Mouse (Mus musculus): Measurements from ENCODE around the gene Bax. TPM values are rescaled to one million over a fixed set of nuclear protein-coding genes. Genes with fewer than 3 reads are reported as not detected.

Bax gene
- polyA plus RNA-seq (2014; fragmentation: Nextera tagmentation; extraction: Ambion mirVana), result 169 and 201 TPM in 2 replicates

DNA sequence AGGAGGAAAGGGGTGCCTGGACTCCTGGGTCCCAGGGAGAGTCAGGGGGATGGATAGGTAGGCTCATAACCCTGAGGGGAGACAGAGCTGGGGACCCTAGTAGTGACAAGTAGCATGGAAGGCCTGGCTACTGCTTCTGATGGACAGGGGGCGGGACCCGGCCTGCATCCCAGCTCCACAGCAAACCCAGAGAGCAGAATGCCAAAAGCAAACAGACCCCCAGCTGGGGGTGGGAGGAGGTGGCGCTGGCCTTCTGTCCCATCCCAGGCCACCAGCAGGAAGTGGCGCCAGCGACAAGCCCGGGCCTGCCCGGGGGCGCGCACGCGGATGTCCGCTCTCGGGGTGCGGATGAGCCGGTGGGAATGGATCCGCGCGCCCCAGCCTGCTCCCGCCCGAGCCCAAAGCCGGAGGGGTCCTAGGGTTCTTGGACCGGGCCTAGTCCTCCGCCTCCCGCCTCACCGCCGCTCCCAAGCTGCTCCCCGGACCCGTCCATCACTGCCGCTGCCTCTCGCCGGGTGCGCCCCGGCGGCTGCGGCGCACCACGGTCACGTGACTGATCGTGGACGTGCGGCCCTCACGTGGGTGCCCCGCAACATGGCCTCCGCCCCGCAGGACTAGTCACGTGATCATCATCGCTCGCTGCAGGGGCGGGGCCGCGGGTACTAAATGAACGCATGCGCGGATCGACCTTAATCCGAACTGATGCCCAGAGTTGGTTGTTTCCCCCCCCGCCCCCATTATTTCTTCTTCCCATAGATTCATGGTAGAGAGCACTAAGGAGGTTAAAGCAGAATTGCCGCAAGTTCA lies at the start of gene Bax:
Gene Bax, minus strand, starts transcription at position 616 of the 807 bp plus-strand sequence.
- peak; percentile 86 for ATAC-seq (ENCODE audit: low FRiP score)
- WGBS, result under 1% methylated on average over 57 of the region's 58 CpGs
- peak within 1 kb of the TSS; percentile 95 for H3K4me2 ChIP-seq
- H3K27me3 ChIP-seq (ENCODE audit: control insufficient read depth, insufficient read depth, low read length), result no peaks in the 10 kb centered on the region
- H3K27ac ChIP-seq (ENCODE audit: low read depth, low read length), result peak within 1 kb of the TSS; percentile 14; the same call in 1 of the 2 replicates
- H3K4me3 ChIP-seq (ENCODE audit: low read depth, low read length), result peak within 1 kb of the TSS; percentile 87
- H3K4me1 ChIP-seq (ENCODE audit: control insufficient read depth, insufficient read depth, low read length), result peaks cover 12% of the 10 kb centered on the region
- H3K36me3 ChIP-seq (ENCODE audit: control insufficient read depth, insufficient read depth, low read length), result peaks cover 7% of the 10 kb centered on the region; the same call in 1 of the 2 replicates
- peak within 1 kb of the TSS; percentile 88 for H3K9ac ChIP-seq (ENCODE audit: low read length)
- DNase-seq (ENCODE audit: low spot score, missing footprints), result peak; percentile 99
- no peaks in the 10 kb centered on the region for H3K9me3 ChIP-seq (ENCODE audit: control insufficient read depth, low read length)

DNA sequence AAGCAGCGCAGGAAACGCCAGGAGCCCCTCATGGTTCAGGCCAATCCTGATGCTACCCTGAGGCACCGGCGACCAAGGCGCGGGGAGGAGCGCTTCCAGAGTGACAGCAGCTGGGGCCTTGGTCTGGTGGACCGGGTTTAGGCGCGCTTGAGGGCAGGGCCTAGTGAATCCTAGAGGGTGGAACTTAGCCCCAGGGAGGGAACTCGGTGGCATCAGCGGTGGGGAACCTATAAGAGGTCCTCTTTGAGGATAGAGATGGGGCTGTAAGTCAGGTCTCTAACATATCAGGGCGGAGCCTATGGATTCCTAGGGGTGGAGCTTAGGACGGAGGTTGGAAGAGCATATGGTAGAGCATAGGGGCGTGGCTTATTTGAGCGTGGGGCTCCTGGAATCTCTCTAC lies 48.7 kb upstream of the Bax start:
- 24% methylated on average over 16 of the region's 16 CpGs for WGBS
- no peak for DNase-seq (ENCODE audit: low spot score, missing footprints)
- H3K4me1 ChIP-seq (ENCODE audit: control insufficient read depth, insufficient read depth, low read length), result no peaks in the 10 kb centered on the region
- ATAC-seq (ENCODE audit: low FRiP score), result no peak
- no peak overlapping the region for H3K4me2 ChIP-seq
- no peaks in the 10 kb centered on the region for H3K27me3 ChIP-seq (ENCODE audit: control insufficient read depth, insufficient read depth, low read length)
- H3K36me3 ChIP-seq (ENCODE audit: control insufficient read depth, insufficient read depth, low read length), result no peaks in the 10 kb centered on the region
- H3K27ac ChIP-seq (ENCODE audit: low read depth, low read length), result no peak overlapping the region
- H3K4me3 ChIP-seq (ENCODE audit: low read depth, low read length), result no peak overlapping the region
- no peak overlapping the region for H3K9ac ChIP-seq (ENCODE audit: low read length)
- no peaks in the 10 kb centered on the region for H3K9me3 ChIP-seq (ENCODE audit: control insufficient read depth, low read length)

- Histone ChIP-seq H3K4me1 (ENCODE audit: control insufficient read depth, insufficient read depth, low read length) (peaks cover 4% of the 10 kb centered on the region), H3K4me3 (ENCODE audit: low read depth, low read length) (no peak overlapping the region), H3K27ac (ENCODE audit: low read depth, low read length) (no peak overlapping the region), H3K27me3 (ENCODE audit: control insufficient read depth, insufficient read depth, low read length) (no peaks in the 10 kb centered on the region), H3K36me3 (ENCODE audit: control insufficient read depth, insufficient read depth, low read length) (no peaks in the 10 kb centered on the region), H3K9me3 (ENCODE audit: control insufficient read depth, low read length) (no peaks in the 10 kb centered on the region), H3K9ac (ENCODE audit: low read length) (no peak overlapping the region), H3K4me2 (no peak overlapping the region)
- ATAC-seq (ENCODE audit: low FRiP score), result no peak
- WGBS, result 86% methylated on average over 7 of the region's 7 CpGs
- DNase-seq (ENCODE audit: low spot score, missing footprints), result no peak
Measured at GRCm38 (mm10) chr7:45514411-45514810, 47.7 kb upstream of the Bax start.

DNA sequence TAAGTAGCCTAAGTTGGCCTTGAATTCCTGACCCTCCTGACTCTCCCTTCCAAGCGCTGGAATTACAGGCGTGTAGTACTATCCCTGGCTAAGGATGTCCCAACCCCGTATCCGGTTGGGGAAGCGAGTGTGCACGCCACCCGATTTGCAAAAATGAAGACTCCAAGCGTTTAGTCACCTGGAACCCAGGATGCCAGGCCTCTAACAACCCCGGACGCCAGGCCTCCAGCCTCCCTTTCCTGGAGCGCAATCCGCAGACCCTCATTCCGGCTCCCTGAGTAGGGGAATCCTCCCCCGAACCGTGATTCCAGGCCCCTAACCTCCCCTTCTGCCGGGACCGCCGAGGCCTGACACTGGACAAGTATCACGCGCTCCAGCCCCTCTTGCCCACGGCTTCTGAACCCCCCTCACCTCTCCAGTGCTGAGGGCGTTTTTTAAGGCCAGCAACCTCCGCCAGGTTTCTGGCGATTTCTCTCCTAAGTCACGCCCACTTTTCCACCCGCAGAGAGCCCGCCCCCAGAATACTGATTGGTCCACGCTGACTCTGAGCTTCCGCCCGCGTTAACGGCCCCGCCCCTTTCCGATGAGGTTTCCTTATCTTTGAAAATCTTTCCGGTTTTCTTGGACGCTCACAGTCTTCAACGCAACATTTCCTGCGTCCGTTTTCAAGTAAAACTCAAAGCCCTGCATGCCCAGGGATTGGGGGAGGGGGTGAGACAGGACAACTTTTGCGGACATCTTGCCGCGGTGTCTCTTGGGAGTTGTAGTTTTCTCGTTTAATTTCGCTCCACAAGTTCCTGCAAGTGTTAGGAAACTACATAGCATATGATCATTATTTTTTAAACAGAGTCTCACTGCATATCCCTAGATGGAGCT lies 43.5 kb upstream of the Bax start, which contains the start of gene Nucb1:
Gene Nucb1, minus strand, starts transcription at position 495 of the 876 bp plus-strand sequence.
- peak within 1 kb of the TSS; percentile 81 for H3K9ac ChIP-seq (ENCODE audit: low read length)
- H3K36me3 ChIP-seq (ENCODE audit: control insufficient read depth, insufficient read depth, low read length), result peaks cover 2% of the 10 kb centered on the region; the same call in 1 of the 2 replicates
- H3K27ac ChIP-seq (ENCODE audit: low read depth, low read length), result peak within 1 kb of the TSS; percentile 76
- peak within 1 kb of the TSS; percentile 73 for H3K4me2 ChIP-seq
- peaks cover 9% of the 10 kb centered on the region for H3K4me1 ChIP-seq (ENCODE audit: control insufficient read depth, insufficient read depth, low read length)
- H3K9me3 ChIP-seq (ENCODE audit: control insufficient read depth, low read length), result no peaks in the 10 kb centered on the region
- H3K4me3 ChIP-seq (ENCODE audit: low read depth, low read length), result peak within 1 kb of the TSS; percentile 69
- no peaks in the 10 kb centered on the region for H3K27me3 ChIP-seq (ENCODE audit: control insufficient read depth, insufficient read depth, low read length)
- peak; percentile 91 for ATAC-seq (ENCODE audit: low FRiP score)
- WGBS, result under 1% methylated on average over 44 of the region's 44 CpGs
- DNase-seq (ENCODE audit: low spot score, missing footprints), result peak; percentile 99

DNA sequence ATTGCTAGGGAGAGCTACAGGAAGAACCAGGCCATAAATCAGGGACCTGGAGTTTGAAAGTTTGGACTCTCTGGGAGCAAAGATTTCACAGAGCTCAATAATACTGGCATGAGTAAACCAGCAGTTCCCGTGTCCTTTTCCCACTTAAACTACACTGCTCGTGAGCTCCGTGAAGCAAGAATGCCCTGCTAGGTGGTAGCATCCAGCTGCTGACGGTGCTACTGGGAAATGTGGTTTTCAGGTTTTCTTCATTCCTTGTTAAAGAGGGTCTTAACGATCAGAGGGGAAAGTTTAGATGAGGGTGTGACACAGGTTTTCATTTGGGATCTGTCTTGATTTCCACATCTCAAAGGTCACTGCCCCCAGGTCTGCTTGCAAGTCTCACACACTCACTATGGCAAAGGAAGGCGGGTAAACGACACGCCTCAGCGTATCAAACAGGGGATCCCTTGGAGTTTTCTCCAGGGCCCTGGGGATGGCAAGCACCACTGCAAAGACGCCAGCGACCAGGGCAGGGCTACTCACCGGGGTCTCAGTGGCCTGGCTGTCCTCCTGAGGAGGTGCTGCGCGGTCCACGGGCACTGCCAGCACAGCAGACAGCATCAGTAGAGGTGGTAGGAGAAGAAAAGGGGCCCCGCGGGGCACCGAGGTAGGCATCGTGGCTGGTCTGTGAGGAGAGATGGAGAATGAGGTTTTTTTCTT lies 42.6 kb upstream of the Bax start:
- Histone ChIP-seq H3K27ac (ENCODE audit: low read depth, low read length) (no peak overlapping the region), H3K4me2 (peak overlapping the region; percentile 73), H3K36me3 (ENCODE audit: control insufficient read depth, insufficient read depth, low read length) (peaks cover 2% of the 10 kb centered on the region; the same call in 1 of the 2 replicates), H3K9ac (ENCODE audit: low read length) (peak overlapping the region; percentile 81), H3K4me1 (ENCODE audit: control insufficient read depth, insufficient read depth, low read length) (peaks cover 9% of the 10 kb centered on the region), H3K4me3 (ENCODE audit: low read depth, low read length) (peak overlapping the region; percentile 69), H3K27me3 (ENCODE audit: control insufficient read depth, insufficient read depth, low read length) (no peaks in the 10 kb centered on the region), H3K9me3 (ENCODE audit: control insufficient read depth, low read length) (no peaks in the 10 kb centered on the region)
- peak; percentile 22; the same call in 1 of the 2 replicates for ATAC-seq (ENCODE audit: low FRiP score)
- WGBS, result 47% methylated on average over 19 of the region's 19 CpGs
- no peak for DNase-seq (ENCODE audit: low spot score, missing footprints)

GRCm38 (mm10) chr7:45508561-45508960 lies 41.9 kb upstream of the Bax start:
- ATAC-seq (ENCODE audit: low FRiP score) (no peak), DNase-seq (ENCODE audit: low spot score, missing footprints) (no peak)
- 94% methylated on average over 6 of the region's 6 CpGs for WGBS
- Histone ChIP-seq H3K27me3 (ENCODE audit: control insufficient read depth, insufficient read depth, low read length) (no peaks in the 10 kb centered on the region), H3K9me3 (ENCODE audit: control insufficient read depth, low read length) (no peaks in the 10 kb centered on the region), H3K9ac (ENCODE audit: low read length) (no peak overlapping the region), H3K36me3 (ENCODE audit: control insufficient read depth, insufficient read depth, low read length) (peaks cover 2% of the 10 kb centered on the region; the same call in 1 of the 2 replicates), H3K4me1 (ENCODE audit: control insufficient read depth, insufficient read depth, low read length) (peaks cover 9% of the 10 kb centered on the region), H3K4me3 (ENCODE audit: low read depth, low read length) (no peak overlapping the region), H3K27ac (ENCODE audit: low read depth, low read length) (no peak overlapping the region), H3K4me2 (no peak overlapping the region)

DNA sequence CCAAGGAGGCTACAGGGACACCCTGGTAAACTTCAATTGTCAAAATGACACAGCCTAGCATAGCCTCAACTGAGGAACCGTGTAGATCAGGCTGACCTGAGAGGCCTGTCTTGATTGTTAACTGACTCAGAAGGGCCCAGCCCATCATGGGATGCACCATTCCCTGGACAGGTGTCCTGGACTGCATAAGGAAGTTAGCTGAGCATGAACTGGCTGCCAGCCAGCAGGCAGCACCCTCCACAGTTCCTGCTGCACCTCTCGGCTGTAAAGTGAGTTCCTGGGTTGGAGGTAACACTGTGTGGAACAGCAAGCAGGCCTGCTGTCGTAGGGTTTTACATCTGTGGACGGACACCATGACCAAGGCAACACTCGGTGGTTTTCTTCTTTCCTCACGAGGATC lies 40.9 kb upstream of the Bax start:
- WGBS, result 91% methylated on average over 6 of the region's 6 CpGs
- Histone ChIP-seq H3K4me3 (ENCODE audit: low read depth, low read length) (no peak overlapping the region), H3K27ac (ENCODE audit: low read depth, low read length) (no peak overlapping the region), H3K36me3 (ENCODE audit: control insufficient read depth, insufficient read depth, low read length) (peaks cover 2% of the 10 kb centered on the region; the same call in 1 of the 2 replicates), H3K4me2 (no peak overlapping the region), H3K9me3 (ENCODE audit: control insufficient read depth, low read length) (no peaks in the 10 kb centered on the region), H3K4me1 (ENCODE audit: control insufficient read depth, insufficient read depth, low read length) (peaks cover 9% of the 10 kb centered on the region), H3K9ac (ENCODE audit: low read length) (no peak overlapping the region), H3K27me3 (ENCODE audit: control insufficient read depth, insufficient read depth, low read length) (no peaks in the 10 kb centered on the region)
- no peak for DNase-seq (ENCODE audit: low spot score, missing footprints)
- no peak for ATAC-seq (ENCODE audit: low FRiP score)

- no peak for ATAC-seq (ENCODE audit: low FRiP score)
- WGBS, result 95% methylated on average over 6 of the region's 6 CpGs
Measured at GRCm38 (mm10) chr7:45498427-45498826, 31.7 kb upstream of the Bax start.

More at GRCm38 (mm10) chr7:45498427-45498826, 31.7 kb upstream of the Bax start:
- Histone ChIP-seq H3K4me1 (ENCODE audit: control insufficient read depth, insufficient read depth, low read length) (no peaks in the 10 kb centered on the region), H3K36me3 (ENCODE audit: control insufficient read depth, insufficient read depth, low read length) (peaks cover 9% of the 10 kb centered on the region), H3K9ac (ENCODE audit: low read length) (no peak overlapping the region), H3K27ac (ENCODE audit: low read depth, low read length) (no peak overlapping the region), H3K4me2 (no peak overlapping the region), H3K27me3 (ENCODE audit: control insufficient read depth, insufficient read depth, low read length) (no peaks in the 10 kb centered on the region), H3K9me3 (ENCODE audit: control insufficient read depth, low read length) (no peaks in the 10 kb centered on the region), H3K4me3 (ENCODE audit: low read depth, low read length) (no peak overlapping the region)
- no peak for DNase-seq (ENCODE audit: low spot score, missing footprints)

Measured in midbrain, embryonic 11.5 days (tissue).